Mouse (Mus musculus) cerebral cortex, adult 2 months (tissue): Measurements from ENCODE around the gene Tor4a.

Source experiments
- WGBS: fragments of 180-500 bp; shearing (Covaris S2); methylation state at CpG from one replicate; pipeline ENCODE4 v1.1.7; 2018; 5-methylcytosine and 5-hydroxymethylcytosine counted together

Tor4a gene

DNA sequence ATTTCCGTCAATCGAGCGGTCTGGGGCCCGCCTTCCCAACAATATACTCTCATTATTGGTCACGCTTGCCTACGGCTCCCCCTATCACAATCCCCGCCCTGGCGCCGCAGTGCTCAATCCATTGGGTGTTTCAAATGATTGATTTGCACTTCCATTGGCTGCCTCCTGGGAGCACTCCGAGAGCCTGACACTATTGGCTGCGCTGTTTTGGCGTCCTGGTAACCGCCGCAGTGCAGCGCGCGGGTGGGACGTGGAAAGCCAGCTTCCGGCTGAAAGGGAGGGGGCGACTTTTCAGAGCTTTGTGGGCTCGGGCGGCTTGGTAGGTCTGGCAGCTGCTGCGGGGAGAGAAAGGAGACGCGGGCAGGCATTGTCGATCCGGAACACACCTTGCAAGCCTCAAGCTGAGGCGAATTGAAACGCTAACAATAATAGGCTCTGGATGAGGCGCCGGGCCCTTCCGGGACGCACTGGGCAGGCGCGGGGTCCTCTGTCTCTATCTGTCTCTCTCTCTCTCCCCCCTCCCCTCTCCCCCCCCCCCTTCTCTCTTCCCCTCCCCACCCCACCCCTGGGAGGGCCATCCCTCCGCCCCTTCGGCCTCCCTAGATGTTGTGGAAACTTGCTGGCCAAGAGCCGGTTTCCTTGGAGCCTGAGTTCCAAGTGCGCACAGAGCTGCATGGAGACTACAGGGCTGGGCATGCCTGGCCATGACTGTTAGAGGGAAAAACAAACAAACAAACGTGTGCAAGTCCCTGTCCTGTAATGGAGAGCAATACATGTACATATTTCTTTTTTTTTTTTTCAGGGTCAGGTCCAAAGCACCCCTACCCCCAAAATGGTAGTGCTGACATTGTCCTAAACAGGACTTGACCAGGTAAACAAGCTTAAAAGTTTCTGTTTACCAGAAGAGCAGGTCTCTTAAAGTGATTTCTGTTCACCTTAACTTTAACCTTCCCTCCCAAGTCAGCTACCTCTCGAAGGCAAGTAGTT, 28.4 kb upstream of the Tor4a start:
- 2% methylated on average over 41 of the region's 41 CpGs for WGBS

DNA sequence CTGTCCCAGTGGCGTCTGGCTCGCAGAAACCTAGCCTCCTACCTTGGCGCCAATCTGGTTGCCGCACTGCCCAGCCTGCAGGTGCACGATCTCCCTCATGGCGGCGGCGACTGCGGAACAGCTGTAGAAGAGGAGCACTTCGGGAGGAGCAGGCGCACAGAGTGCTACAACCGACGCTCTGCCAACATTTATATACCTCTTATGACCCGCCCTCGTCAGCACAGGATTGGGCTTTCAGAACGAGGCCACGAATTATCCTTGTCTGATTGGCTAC, 27.7 kb upstream of the Tor4a start, which contains the start of gene Tubb4b:
TSS of gene Tubb4b (minus strand) at position 211 of the 274 bp plus-strand sequence.
- under 1% methylated on average over 17 of the region's 17 CpGs for WGBS

DNA sequence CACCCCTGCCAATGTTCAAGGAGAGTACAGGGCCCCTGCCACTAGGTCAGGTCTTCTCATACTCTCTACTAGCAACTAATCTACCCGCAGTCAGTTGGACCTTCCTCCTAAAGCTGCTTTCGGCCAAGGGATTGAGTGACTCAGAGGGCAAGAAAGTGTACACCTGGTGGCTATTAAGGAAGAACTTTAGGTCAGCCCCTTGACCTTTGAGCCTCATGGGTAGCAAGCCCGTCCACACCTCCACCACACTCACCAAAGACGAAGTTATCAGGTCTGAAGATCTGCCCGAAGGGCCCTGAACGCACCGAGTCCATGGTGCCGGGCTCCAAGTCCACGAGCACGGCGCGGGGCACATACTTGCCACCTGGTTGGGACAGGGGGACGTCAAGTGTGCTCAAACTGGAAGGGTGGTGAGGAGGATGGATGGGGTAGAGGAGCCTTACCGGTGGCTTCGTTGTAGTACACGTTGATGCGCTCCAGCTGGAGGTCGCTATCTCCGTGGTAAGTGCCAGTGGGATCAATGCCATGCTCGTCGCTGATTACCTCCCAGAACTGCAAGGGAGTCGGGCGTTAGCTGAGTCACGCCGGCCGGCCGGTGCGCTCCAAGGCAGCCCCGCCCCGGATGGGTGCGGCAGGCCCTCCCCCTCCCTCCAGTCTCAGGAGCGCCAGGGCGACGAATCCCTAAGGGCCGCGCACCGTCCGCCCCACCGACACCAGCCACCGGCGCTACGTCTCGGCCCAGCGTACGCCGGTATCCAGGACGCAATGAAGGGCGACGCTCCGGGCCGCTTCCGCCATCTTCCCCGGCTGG, 27.2 kb upstream of the Tor4a start:
- 2% methylated on average over 53 of the region's 53 CpGs for WGBS

DNA sequence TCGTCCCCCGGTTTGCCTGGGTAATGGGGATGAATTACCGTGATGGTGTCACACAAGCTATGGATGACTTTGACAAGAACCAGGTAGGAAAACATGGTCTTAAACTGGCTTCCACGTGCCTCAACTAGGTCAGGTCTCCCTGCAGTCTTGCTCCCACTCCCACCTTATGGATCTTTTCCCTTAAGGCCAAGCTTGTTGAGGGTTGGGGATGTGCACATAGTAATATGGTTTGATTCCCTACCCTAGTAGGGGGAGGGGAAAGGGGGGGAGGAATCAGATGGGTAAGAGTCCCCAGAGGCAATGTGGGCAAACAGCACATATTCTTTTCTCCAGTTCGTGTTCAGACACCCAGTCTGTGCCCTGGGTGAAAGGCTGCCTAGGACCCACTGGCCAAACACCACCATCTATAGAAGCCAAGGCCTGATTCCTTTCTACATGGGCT, 24.7 kb upstream of the Tor4a start:
- 77% methylated on average over 5 of the region's 5 CpGs for WGBS

DNA sequence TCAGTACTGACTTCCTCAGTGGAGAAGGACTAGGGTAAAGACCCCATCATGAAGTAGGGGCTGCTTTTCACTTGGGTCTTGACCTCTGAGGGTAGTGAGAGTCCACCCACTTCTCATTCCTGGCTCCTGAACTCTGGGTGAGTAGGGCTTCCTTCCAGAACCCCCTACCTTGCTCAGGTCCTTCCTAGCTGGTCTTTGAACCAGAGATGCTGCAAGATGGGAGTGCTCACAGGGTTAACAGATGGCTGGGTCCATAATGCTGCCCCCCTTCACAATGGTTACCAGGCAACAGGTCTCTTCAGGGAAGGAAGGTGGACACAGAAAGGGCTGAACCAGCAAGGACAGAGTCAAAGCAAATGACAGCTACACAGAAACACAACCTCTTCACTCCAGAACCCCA, 21.8 kb upstream of the Tor4a start, which contains the start of gene Fam166a:
TSS of gene Fam166a (plus strand) at position 301 of the 400 bp plus-strand sequence.

DNA sequence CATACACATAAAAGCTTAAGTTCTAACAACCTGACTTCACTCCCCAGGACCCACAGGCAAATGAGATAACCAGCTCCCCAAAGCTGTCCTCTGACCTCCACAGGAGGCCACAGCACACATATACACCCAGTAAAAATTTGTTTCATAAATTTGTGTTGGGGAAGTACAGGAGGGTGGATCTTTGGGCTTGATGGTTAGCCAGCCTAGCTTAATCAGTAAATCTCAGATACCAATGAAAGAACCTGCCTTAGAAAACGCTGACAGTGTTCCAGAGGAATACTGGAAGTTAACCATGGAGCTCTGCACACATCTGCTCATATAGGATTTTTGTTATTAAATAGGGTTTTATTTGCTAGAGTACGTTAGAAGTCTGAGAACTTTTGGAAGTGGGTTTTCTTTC, 21.0 kb upstream of the Tor4a start:
- 77% methylated on average over 2 of the region's 2 CpGs for WGBS

DNA sequence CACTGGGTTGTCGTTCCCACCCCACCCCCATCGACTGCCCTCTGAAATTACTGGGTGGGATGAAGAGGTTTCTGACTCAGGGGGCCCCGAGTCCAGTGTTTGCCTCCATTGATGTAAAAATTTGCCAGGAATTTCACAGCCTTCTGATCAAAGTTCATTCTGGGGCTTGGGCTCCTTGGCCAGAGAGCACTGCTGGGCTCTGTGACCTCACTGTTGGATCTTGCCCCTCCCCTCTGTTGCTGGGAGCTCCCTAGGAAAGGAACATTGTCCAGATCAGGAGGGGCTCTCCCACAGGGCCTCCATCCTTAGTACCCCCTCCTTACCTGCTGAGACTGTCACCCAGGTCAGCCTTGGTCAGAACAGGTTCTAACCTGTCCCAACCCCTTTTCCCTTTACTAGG, 17.8 kb upstream of the Tor4a start, which contains the start of gene Stpg3:
TSS of gene Stpg3 (minus strand) at position 194 of the 400 bp plus-strand sequence.
- 76% methylated on average over 3 of the region's 3 CpGs for WGBS

DNA sequence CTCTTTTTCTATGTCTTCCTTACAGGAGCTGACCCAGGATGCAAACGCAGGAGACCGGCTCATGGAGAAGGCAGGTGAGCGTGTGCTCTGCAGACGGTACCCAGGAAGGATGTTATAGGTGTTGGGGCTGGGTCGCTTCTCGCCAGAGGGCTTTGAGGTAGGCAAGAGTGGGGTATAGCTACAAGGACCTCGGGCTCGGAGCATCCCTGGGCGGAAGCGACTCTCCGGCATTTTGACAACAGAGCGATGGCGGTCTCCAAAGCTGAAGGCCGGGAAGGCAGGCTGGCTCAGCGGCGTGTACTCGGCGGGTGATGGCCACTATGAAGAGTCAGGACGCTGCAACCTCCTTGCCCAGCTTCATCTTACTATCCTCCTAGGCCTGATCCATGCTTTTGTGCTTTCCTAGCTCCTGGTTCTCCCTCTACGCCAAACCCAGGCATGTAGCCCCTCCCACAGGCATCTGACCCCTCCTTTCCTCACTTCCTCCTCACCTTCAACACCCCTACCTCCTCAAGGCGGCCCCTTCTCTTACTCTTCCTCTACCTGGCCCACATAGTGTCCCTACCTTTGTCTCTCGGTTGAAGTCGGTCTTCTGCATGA, 16.7 kb upstream of the Tor4a start:
- WGBS: 75% methylated on average over 23 of the region's 23 CpGs

DNA sequence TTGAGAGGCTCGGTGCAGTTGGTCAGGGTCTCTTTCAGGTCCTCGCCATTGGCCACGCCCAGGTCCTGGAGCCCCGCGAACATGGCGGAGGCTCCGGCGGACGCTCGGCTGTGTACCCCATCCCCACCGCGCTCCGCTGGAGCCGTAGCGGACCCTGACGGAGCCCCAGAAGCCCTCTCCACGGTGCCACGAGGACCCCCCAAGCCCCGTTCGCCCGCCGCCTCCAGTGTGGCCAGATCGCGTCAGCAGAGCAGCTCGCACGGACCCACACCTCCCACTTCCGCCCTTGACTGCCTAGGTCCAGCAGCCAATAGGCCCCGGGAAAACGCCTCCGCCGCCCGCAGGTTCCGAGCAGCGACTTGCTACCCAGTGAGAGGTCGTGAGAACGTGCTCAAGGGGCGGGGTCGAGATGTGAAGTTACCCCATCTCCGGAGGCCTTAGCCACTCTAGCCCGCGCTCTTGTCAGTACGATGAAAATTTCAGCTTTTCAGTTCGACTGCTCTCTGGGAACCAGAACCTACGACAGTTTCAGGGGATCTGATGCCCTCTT, 14.5 kb upstream of the Tor4a start, which contains the start of gene Nelfb:
TSS of gene Nelfb (minus strand) at position 369 of the 550 bp plus-strand sequence.
- WGBS: under 1% methylated on average over 44 of the region's 44 CpGs

DNA sequence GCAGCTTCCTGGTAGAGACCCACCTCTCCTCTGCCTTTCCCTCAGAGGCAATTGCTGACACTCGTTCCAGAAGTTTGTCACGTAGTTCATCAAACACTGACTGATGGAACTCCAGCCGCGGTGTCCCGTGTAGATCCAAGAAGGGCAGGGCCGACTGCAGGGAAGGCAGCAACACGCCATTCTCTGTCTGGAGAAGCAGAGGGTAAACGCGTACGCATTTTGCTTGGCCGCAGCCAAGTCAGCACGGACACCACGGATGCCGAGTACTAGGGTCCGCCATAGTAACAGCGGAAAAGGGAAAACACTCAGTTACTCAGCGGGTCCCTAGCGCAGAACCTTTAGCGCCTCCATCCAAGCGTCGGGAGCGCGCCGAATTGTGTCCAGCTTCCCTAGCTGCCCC, 14.0 kb upstream of the Tor4a start:
- WGBS: under 1% methylated on average over 24 of the region's 24 CpGs

DNA sequence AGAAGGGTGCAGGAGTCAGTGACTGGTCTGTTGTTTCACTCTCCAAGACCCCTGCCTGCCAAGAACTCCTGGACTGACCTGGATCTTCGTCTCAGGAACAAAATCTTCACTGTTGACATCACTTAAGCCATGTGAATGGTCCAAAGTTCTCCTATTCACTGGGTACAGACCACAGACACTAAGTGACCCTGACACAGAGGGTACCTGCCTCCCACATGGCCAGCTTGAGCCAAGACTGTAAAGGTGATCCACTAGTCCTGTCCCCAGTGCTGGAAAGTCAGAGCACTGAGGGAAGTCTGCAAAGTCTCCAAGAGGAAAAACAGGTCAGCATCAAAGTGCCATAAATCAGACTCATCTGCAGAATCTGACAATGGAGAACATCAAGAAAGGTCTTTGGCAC, 10.9 kb upstream of the Tor4a start:
- 77% methylated on average over 1 of the region's 1 CpGs for WGBS

DNA sequence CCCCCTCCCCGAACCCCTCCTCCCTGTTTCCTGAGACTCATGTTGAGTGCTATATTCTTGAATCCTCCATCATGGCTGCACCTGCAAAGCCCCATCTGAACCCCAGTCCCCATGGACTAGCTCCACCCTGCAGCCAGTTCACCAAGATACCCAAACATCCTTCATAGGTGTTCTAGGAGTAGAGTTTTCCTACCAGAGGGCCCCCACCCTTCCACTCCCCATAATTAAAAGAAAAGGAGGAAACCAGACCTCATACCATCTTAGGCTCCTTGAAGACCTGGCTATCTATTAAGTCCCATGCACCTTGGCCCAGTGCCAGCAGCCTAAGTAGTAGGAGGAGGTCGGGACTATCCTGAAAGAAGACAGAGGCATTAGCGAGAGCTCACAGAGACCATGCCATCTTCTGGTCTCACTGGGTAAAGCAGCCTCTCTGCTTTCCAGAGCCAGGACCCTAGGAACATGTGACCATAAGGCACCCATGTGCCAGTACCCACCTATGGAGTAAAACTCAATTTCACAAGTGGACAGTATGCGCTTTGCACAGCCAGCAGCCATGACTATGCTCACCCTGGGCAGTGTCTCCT, 7.0 kb upstream of the Tor4a start:
- 53% methylated on average over 4 of the region's 4 CpGs for WGBS

DNA sequence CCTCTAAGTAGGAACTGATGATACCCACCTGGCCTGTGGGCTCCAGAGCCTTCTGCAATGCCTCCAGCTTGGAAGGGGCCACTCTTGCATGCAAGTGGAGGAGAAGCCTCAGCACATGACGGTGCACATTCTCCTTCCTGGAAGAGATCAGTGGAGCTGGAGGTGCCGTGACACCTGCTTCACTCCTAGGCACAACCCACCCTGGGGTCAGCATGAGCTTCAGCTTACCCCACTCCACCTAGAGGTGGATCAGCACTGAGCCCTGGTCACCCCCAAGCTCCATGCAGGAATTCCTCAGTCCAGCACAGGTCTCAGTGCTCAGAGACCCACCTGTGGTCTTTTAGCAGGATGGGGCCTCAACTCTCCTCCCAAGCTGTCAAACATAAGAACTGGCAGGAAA, 3.9 kb upstream of the Tor4a start:
- WGBS: 91% methylated on average over 2 of the region's 2 CpGs

DNA sequence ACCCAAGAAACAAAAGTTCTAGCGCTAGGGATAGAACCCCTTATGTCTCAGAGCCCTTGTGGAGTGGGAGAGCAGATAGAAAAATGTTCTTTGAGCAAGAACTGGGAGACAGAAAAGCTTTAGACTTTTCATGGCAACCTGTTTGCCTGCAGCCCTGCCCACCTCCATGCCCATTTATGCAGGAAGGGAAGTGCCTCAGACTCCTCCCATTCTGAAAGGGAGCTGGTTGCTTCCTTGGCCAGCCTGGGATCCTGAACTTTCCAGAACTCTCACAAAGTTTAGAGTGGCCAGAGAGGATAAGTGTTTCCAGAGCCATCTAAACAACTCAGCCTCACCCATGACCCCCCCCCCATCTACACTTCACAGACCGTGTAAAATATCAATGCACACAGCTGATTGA, 505 bp upstream of the Tor4a start:
- WGBS: 46% methylated on average over 2 of the region's 2 CpGs

DNA sequence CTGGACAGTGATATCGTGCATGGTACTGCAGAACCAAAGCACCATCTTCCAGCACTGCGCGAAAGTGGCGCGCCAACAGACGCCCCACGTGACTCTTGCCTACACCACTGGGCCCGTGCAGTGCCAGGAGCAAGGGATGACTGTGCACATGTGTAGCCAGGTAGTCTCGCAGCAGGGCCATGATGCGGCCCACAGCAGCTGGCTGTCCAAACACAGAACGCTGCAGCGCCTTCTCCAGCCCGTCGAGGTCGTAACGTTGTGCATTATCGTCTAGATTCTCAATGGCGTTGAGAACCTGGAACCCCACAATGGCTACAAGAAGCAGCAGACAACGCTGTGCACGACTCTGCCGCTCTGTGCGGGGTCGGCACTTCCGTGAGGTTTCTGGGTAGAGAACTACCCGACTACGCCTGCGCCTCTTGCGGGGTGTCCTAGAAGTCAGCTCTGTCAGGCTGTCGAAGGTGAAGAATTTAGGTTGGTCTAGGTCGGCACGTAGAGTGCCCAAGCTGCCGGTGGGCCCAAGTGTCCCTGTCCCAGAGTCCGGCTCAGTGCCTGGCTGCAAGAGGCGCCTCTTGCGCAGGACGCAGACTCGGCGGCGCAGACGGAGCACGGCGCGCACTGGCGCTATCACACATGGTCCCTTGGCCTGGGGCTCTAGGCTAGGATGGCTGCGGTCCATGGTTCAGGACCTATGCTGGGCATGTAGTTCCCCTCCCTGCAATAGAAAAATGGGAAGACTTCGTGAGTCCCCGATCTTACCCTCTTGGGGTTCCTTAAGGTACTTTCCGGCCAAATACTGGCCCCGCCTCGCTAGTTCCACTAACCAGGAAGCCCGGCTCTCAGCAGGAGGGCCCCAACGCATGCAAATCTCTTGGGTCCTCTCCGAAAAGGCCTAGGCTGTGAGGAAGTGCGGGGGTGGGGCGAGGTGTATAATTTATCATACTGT, 1.2 kb downstream of the Tor4a start:
- WGBS: 52% methylated on average over 55 of the region's 55 CpGs

DNA sequence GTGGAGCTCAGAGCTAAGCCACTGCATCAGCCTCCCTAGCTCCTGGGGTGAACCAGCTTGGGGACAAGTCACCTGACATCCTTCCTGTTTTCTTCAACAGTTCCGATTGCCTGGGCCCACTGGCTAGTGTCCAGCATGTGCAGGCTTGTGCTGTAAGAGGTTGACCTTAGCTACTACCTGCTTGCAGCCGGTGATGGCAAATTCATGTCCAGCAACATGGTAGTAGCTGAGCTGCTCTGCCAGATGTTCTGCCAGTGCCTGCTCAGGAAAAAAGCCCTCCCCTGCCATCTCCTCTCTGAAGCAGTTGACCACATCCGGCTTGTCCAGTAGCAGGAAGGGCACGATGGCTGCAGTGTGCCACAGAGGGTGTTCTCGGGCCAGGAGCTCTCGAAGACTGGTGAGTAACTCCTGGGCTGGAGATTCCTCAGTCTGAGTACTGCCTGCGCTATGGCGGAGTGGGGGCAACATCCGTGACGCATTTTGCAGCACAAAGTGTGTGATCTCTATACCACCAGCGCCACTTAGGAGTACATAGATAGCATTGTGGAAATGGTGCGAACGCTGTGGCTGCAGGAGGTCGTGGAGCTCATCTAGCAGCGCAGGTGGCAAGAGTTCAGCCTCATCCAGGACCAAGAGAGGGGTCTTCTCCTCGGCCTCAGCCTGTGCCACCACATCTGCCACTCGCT, 2.1 kb downstream of the Tor4a start:
- 84% methylated on average over 17 of the region's 17 CpGs for WGBS

DNA sequence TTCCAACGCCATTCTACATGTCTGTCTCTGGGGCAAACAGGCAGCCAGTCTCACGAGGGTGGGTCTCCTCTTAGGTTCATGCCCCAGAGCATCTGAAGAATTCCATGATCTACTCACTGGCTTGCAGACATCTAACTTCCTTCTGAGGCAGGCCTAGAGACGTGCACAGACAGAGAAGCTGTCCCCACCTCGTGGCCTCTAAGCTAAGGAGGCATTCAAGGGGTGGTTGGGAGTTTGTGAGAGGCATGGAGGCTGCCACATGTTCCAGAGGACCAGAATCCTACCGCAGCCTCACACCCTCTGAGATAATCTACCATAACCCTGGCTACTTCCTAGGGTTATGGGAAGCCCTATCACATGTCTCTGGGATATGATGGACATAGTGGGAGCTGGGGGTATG, 2.7 kb downstream of the Tor4a start:
- 70% methylated on average over 5 of the region's 5 CpGs for WGBS

DNA sequence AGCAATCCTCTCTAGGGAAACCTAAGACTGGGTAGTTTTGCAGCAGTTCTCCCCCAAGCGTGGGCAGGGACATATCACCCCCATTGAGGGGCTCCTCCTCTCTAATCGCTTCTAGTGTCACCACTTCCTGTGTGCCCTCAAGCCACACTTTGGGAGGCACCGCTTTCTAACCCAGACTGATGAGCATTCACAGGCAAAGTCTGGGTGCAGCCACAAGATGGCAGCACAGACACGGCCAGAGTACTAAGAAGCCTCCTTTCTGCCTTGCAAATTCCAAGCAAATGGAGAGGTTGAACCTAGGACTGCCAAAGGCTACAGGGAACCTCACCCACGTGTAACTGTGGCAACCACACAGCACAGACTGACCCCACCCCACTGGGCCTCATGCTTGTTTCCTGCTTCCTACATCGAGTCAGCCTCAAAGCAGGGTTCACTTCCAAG, 3.3 kb downstream of the Tor4a start:
- WGBS: 3% methylated on average over 6 of the region's 6 CpGs

DNA sequence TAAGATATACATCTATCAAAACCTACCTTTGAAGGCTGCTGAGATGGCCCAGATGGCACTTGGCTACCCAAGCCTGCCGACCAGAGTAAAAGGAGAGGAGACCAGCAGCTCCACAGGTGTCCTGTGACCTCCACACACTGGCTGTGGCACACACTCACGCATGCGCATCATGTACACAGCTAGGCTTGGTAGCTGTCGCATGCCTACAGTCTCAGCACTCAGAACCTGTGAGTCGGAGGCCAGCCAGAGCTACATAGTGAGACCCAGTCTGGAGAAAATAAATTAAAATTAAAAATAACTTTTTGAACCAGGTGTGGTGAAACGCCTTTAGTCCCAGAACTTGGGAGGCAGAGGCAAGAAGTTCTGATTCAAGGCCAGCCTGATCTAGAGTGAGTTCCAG, 8.8 kb downstream of the Tor4a start:
- 87% methylated on average over 6 of the region's 6 CpGs for WGBS

DNA sequence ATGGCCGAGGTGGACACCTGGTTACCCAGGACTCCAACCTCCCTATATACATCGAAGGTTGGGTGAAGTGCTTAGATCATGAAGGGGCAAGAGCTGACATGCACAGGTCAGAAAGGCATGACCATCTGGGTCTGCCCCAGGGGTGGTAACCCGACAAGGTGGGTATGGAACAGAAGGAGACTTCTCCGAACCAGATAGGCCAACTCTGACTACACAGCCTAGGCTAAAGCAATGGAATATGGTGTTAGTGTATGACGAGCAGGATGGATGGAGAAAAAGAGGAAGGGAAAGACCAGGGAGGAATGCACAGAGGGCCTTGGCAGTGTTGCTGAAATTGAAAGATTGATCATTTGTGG, 10.1 kb downstream of the Tor4a start:
- WGBS: 56% methylated on average over 5 of the region's 5 CpGs
